Mouse (Mus musculus) lung, postnatal 0 days (tissue): ENCODE measurements around the gene Fancd2. TPM values are rescaled to one million over a fixed set of nuclear protein-coding genes. Genes with fewer than 3 reads are reported as not detected.

Source experiments
- ATAC-seq: fragments of 200-750 bp; cut with Nextera tagmentation; 2 replicates; pipeline ENCODE4 v1.8.0; 2017; ENCODE audit warnings: moderate library complexity
- DNase-seq: peaks from one replicate; pipeline ENCODE4 v3.0.0-alpha.2; 2016; ENCODE audit warnings: low spot score
- H3K27ac ChIP-seq: fragments of 300-500 bp; sonication (generic); 2 replicates; pipeline ENCODE4 v1.5.1; 2014; ENCODE audit warnings: antibody characterized with exemption, mild to moderate bottlenecking, low read length, mixed read lengths
- H3K27me3 ChIP-seq: fragments of 300-500 bp; sonication (generic); replicated peaks from 2 replicates; pipeline ENCODE4 v1.6.1; 2014; ENCODE audit warnings: low read length, mixed read lengths; ENCODE audit not compliant: insufficient read depth
- H3K36me3 ChIP-seq: fragments of 300-500 bp; sonication (generic); 2 replicates; pipeline ENCODE4 v1.6.1; 2014; ENCODE audit warnings: low read length, mixed read lengths; ENCODE audit not compliant: insufficient read depth
- H3K4me1 ChIP-seq: fragments of 300-500 bp; sonication (generic); 2 replicates; pipeline ENCODE4 v1.6.1; 2014; ENCODE audit warnings: antibody characterized with exemption, low read depth, low read length, mixed read lengths; ENCODE audit not compliant: insufficient read depth
- H3K4me2 ChIP-seq: fragments of 300-500 bp; sonication (generic); replicated peaks from 2 replicates; pipeline ENCODE4 v1.6.1; 2014; ENCODE audit warnings: low read depth, mild to moderate bottlenecking, low read length, moderate library complexity, mixed read lengths
- H3K4me3 ChIP-seq: fragments of 300-500 bp; sonication (generic); 2 replicates; pipeline ENCODE4 v1.5.1; 2014; ENCODE audit warnings: low read depth, low read length
- H3K9ac ChIP-seq: fragments of 300-500 bp; sonication (generic); replicated peaks from 2 replicates; pipeline ENCODE4 v1.6.1; 2014; ENCODE audit warnings: low read depth, mild to moderate bottlenecking
- H3K9me3 ChIP-seq: fragments of 300-500 bp; sonication (generic); 2 replicates; pipeline ENCODE4 v1.6.1; 2016; ENCODE audit warnings: low read length, mixed read lengths
- CTCF ChIP-seq: IDR thresholded peaks from 2 replicates; pipeline ENCODE4 v1.5.1; 2016; ENCODE audit warnings: antibody characterized with exemption, mild to moderate bottlenecking
- EP300 ChIP-seq: IDR thresholded peaks from 2 replicates; pipeline ENCODE4 v1.6.1; 2016; ENCODE audit warnings: antibody characterized with exemption, mild to moderate bottlenecking, control low read depth
- WGBS: fragments of 180-500 bp; shearing (Covaris S2); extraction: QIAGEN DNeasy Blood & Tissue Kit; methylation state at CpG from one replicate; pipeline ENCODE4 v1.1.7; 2014; 5-methylcytosine and 5-hydroxymethylcytosine counted together
- polyA plus RNA-seq: library from polyadenylated mRNA; unstranded; fragments of >200 nt; fragmentation: Nextera tagmentation; extraction: Ambion mirVana; gene quantifications from 2 replicates; pipeline ENCODE4 v1.2.1, GENCODE M21; 2015

Gene Fancd2
- polyA plus RNA-seq, 1 experiment from 2014 or later = 0.53 TPM

DNA sequence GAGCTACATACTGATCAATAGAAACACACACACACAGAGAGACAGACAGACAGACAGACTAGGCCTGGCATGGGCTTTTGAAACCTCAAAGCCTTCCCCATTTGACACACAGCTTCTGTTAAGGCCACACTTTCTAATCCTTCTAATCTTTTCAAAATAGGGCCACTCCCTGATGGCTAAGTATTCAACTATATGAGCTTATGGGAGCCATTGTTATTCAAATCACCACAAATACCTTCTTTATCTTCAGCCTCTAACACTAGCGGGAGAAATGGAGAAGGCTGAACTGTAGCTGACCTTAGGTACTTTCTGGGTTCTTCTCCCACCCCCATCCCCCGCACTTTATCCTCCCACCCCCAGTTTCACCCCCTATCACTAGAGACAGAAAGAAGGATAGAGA lies 28.7 kb upstream of the Fancd2 start:
- 70% methylated on average over 2 of the region's 2 CpGs for WGBS

DNA sequence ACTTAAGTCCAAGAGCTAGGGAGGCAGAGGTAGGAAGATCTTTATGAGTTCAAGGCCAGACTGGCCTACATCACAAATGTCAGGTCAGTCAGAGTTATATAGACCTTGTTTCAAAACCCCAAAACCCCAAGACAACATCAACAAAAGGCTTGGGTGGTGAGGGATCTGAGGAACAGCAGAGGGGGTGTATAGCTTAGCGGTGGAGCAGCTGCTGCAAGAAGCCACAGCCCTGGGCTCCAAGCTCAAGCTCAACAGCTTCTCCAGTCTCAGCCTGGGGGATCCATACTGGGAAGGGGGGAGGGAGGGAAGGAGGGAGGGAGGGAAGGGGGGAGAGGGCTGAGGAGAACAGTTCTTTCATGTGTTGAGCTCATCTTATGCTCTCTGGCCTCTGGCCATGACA lies 25.8 kb upstream of the Fancd2 start:
- Histone ChIP-seq H3K36me3 (no peaks in the 10 kb centered on the region), H3K4me1 (no peaks in the 10 kb centered on the region), H3K9me3 (no peaks in the 10 kb centered on the region), H3K4me2 (no peak overlapping the region), H3K27me3 (0 out of 2 replicates have a peak, but pooled peaks cover 7% of the 10 kb centered on the region), H3K4me3 (no peak overlapping the region), H3K27ac (no peak overlapping the region), H3K9ac (no peak overlapping the region)
- ATAC-seq (no peak), DNase-seq (no peak)
- no peak for TF ChIP-seq CTCF
- no peak for TF ChIP-seq EP300
- WGBS = 81% methylated on average over 1 of the region's 1 CpGs

More for the DNA sequence above, 28.7 kb upstream of the Fancd2 start:
- Histone ChIP-seq H3K9me3 (no peaks in the 10 kb centered on the region), H3K4me3 (no peak overlapping the region), H3K27me3 (0 out of 2 replicates have a peak, but pooled peaks cover 7% of the 10 kb centered on the region), H3K4me2 (no peak overlapping the region), H3K9ac (no peak overlapping the region), H3K27ac (no peak overlapping the region), H3K4me1 (no peaks in the 10 kb centered on the region), H3K36me3 (no peaks in the 10 kb centered on the region)
- DNase-seq = no peak
- ATAC-seq = no peak
- TF ChIP-seq CTCF = no peak
- TF ChIP-seq EP300 = no peak

DNA sequence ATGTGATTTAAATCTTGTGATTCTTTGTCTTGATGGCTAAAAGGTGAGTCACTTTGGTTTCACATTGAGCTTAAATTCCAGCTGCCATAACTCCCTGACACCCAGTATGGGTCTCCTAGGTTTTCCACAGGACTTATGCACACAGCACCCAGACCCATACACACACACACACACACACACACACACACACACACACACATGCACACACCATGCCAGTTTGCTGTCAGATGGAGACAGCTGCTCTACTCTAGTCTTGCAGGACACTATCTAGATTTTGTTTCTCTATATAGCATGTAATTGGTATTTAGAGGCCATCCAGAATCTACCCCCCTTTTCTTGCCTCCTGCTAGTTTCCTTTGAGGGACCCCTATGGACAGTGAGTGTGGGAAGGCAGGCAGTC lies 24.4 kb upstream of the Fancd2 start:
- H3K9ac ChIP-seq = no peak overlapping the region
- no peaks in the 10 kb centered on the region for H3K27me3 ChIP-seq
- DNase-seq (no peak), ATAC-seq (no peak)
- H3K4me2 ChIP-seq = no peak overlapping the region
- TF ChIP-seq CTCF = no peak
- no peak for TF ChIP-seq EP300
- no peaks in the 10 kb centered on the region for H3K36me3 ChIP-seq
- H3K4me3 ChIP-seq = no peak overlapping the region
- no peaks in the 10 kb centered on the region for H3K4me1 ChIP-seq
- no peak overlapping the region for H3K27ac ChIP-seq
- H3K9me3 ChIP-seq = no peaks in the 10 kb centered on the region

DNA sequence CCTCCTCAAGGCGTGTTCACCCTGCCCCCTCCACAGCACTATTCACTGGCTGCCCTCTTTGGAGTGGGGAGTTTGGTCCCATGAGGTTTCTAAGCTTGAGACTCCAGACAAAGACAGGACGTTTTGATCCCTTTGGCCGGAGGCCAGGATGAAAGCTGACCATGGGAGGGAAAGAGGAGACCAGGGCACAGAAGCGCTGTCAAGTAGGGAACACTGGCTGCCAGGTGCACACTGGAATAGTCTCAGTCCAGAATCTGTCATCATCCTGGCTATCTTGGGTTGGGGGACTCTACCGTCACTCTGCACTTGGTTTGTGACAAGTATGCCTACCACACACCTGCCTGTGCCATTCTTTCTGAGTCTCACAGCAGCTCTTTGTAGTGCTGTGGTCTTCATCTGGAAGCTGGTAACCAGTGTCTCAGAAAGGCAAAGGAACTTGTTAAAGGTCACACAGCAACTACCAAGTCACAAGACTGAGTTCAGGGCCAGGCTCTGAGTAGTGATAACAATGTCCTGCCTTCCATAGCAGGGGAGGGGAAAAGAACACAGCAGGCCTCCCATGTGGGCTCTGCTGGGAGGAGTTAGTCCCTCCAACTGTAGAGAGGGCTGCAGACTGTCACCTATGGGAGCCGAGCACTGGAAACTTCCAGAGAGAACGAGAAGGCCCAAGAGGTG lies 23.1 kb upstream of the Fancd2 start:
- Histone ChIP-seq H3K4me3 (no peak overlapping the region), H3K9ac (no peak overlapping the region), H3K27ac (no peak overlapping the region), H3K4me1 (no peaks in the 10 kb centered on the region), H3K27me3 (no peaks in the 10 kb centered on the region), H3K36me3 (0 out of 2 replicates have a peak, but pooled peaks cover under 1% of the 10 kb centered on the region), H3K4me2 (no peak overlapping the region), H3K9me3 (no peaks in the 10 kb centered on the region)
- TF ChIP-seq EP300 = no peak
- TF ChIP-seq CTCF = no peak
- ATAC-seq (peak; percentile 43; the same call in 1 of the 2 replicates), DNase-seq (no peak)
- 59% methylated on average over 7 of the region's 7 CpGs for WGBS

DNA sequence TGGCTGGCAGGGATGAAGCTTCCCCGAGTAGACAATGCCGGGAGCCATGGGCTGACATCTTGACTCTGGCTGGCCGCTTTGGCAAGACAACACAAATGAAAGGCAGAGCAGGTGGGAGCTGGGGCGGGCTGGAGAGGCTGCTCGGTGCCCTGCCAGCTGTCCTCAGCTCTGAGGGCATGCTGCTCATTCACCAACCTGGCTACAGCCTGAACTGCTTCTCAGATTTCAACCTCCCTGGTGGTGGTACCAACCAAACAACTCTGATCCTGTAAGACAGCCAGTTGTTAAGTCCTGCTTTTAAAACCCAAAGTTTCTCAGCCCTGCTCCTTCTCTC lies 22.6 kb upstream of the Fancd2 start:
- TF ChIP-seq EP300 (no peak), CTCF (no peak)
- Histone ChIP-seq H3K27me3 (no peaks in the 10 kb centered on the region), H3K27ac (no peak overlapping the region), H3K9me3 (no peaks in the 10 kb centered on the region), H3K4me3 (no peak overlapping the region), H3K36me3 (peaks cover 6% of the 10 kb centered on the region; the same call in 1 of the 2 replicates), H3K4me1 (no peaks in the 10 kb centered on the region), H3K4me2 (no peak overlapping the region), H3K9ac (no peak overlapping the region)
- WGBS = 48% methylated on average over 5 of the region's 5 CpGs
- DNase-seq (no peak), ATAC-seq (no peak)

DNA sequence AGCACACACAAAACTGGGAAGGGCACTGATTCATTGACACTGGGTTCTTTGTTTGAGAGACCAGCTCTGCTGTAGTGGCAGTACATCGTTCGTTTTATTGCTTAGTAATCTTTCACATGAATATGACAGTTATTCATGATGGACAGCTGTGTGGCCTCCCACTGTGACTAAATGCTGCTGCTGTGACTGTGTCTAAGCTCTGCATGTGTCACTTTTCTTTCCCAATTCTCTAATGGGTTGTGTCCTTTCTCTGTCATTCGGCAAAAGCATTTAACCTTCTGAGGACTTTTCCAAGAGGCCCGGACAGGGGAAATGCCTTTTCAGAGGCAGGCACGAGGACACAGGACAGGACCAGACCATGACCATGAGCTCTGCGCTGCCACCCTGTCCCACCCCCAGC lies 17.5 kb upstream of the Fancd2 start:
- TF ChIP-seq EP300 = no peak
- no peak for TF ChIP-seq CTCF
- Histone ChIP-seq H3K36me3 (peaks cover 45% of the 10 kb centered on the region), H3K9ac (no peak overlapping the region), H3K4me1 (no peaks in the 10 kb centered on the region), H3K9me3 (no peaks in the 10 kb centered on the region), H3K4me2 (no peak overlapping the region), H3K27ac (no peak overlapping the region), H3K27me3 (no peaks in the 10 kb centered on the region), H3K4me3 (no peak overlapping the region)
- 93% methylated on average over 6 of the region's 6 CpGs for WGBS
- no peak for ATAC-seq
- DNase-seq = no peak

DNA sequence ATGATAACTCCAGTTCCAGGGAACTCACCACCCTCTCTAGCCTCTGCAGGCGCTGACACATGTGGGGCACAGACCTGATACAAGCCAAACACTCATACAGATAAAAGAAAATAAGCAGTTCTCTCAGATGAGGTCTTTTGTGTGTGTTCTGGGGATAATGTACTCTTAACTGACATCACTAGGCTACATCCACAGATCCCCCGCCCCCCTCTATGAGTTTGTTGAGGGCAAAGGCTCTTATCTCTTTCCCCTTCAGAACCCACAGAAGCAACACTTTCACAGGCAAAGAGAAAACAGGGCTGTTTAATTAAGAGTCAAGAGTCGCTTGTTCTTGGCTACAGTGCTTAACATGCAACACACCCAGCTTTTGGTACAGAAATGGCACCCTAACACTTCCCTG lies 16.9 kb upstream of the Fancd2 start:
- H3K27me3 ChIP-seq = no peaks in the 10 kb centered on the region
- WGBS = 94% methylated on average over 3 of the region's 3 CpGs
- H3K4me3 ChIP-seq = no peak overlapping the region
- no peak overlapping the region for H3K9ac ChIP-seq
- TF ChIP-seq CTCF (no peak), EP300 (no peak)
- no peak overlapping the region for H3K4me2 ChIP-seq
- DNase-seq = no peak
- peaks cover 51% of the 10 kb centered on the region for H3K36me3 ChIP-seq
- H3K27ac ChIP-seq = no peak overlapping the region
- no peaks in the 10 kb centered on the region for H3K9me3 ChIP-seq
- no peak for ATAC-seq
- no peaks in the 10 kb centered on the region for H3K4me1 ChIP-seq
